Mouse (Mus musculus) liver, postnatal 0 days (tissue): ENCODE data around the gene Hbq1b. TPM values are rescaled to one million over a fixed set of nuclear protein-coding genes. Genes with fewer than 3 reads are reported as not detected.
A peak's percentile ranks its signal among the peaks of the same experiment; 100 is the strongest.
"Not testable (repeated sequence)": the region's sequence is repeated elsewhere in the genome, so short reads cannot be mapped to it uniquely, and the experiment has no call there.

Experiments
- ATAC-seq: fragments of 200-750 bp; cut with Nextera tagmentation; 2 replicates; pipeline ENCODE4 v1.8.0; 2017; ENCODE audit warnings: mild to moderate bottlenecking, moderate library complexity
- DNase-seq: peaks from one replicate; pipeline ENCODE4 v3.0.0-alpha.2; 2016
- H3K27ac ChIP-seq: fragments of 300-500 bp; sonication (generic); 2 replicates; pipeline ENCODE4 v1.5.1; 2014; ENCODE audit warnings: antibody characterized with exemption, moderate library complexity, mild to moderate bottlenecking, low read depth
- H3K27me3 ChIP-seq: fragments of 300-500 bp; sonication (generic); 2 replicates; pipeline ENCODE4 v1.6.1; 2014; ENCODE audit warnings: low read length, control low read depth, mixed read lengths; ENCODE audit not compliant: insufficient read depth
- H3K36me3 ChIP-seq: fragments of 300-500 bp; sonication (generic); replicated peaks from 2 replicates; pipeline ENCODE4 v1.6.1; 2014; ENCODE audit warnings: mild to moderate bottlenecking, control low read depth, low read length, moderate library complexity, mixed read lengths; ENCODE audit not compliant: insufficient read depth
- H3K4me1 ChIP-seq: fragments of 300-500 bp; sonication (generic); 2 replicates; pipeline ENCODE4 v1.6.1; 2014; ENCODE audit warnings: antibody characterized with exemption, mild to moderate bottlenecking, control low read depth; ENCODE audit not compliant: insufficient read depth
- H3K4me2 ChIP-seq: fragments of 300-500 bp; sonication (generic); 2 replicates; pipeline ENCODE4 v1.6.1; 2014; ENCODE audit warnings: low read depth, mild to moderate bottlenecking, low read length, moderate library complexity, mixed read lengths
- H3K4me3 ChIP-seq: fragments of 300-500 bp; sonication (generic); 2 replicates; pipeline ENCODE4 v1.5.1; 2014; ENCODE audit warnings: low read depth, low read length
- H3K9ac ChIP-seq: fragments of 300-500 bp; sonication (generic); replicated peaks from 2 replicates; pipeline ENCODE4 v1.6.1; 2014; ENCODE audit warnings: mild to moderate bottlenecking, moderate library complexity
- H3K9me3 ChIP-seq: fragments of 300-500 bp; sonication (generic); 2 replicates; pipeline ENCODE4 v1.6.1; 2016; ENCODE audit warnings: mild to moderate bottlenecking, control low read depth, low read length, mixed read lengths
- CTCF ChIP-seq: sonication (generic); IDR thresholded peaks from 2 replicates; pipeline ENCODE4 v1.5.1; 2016; ENCODE audit warnings: antibody characterized with exemption, low read depth
- EP300 ChIP-seq: IDR thresholded peaks from 2 replicates; pipeline ENCODE4 v1.6.1; 2016; ENCODE audit warnings: antibody characterized with exemption, low read depth, mild to moderate bottlenecking
- WGBS: fragments of 180-500 bp; shearing (Covaris S2); extraction: QIAGEN DNeasy Blood & Tissue Kit; methylation state at CpG from one replicate; pipeline ENCODE4 v1.1.7; 2014; ENCODE audit not compliant: insufficient replicate concordance; 5-methylcytosine and 5-hydroxymethylcytosine counted together
- polyA plus RNA-seq: library from polyadenylated mRNA; unstranded; fragments of >200 nt; fragmentation: Nextera tagmentation; extraction: Ambion mirVana; gene quantifications from 2 replicates; pipeline ENCODE4 v1.2.1, GENCODE M21; 2015

Gene Hbq1b
- polyA plus RNA-seq, result 70.9 and 75.1 TPM in 2 replicates

- not testable (repeated sequence) for H3K4me1 ChIP-seq, H3K36me3 ChIP-seq, H3K9me3 ChIP-seq, H3K27me3 ChIP-seq
- Histone ChIP-seq H3K27ac (peak within 1 kb of the TSS; percentile 76), H3K4me2 (peak within 1 kb of the TSS; percentile 72), H3K4me3 (peak within 1 kb of the TSS; percentile 39), H3K9ac (peak within 1 kb of the TSS; percentile 62)
- DNase-seq (peak; percentile 80), ATAC-seq (peak; percentile 24)
- 19% methylated on average over 30 of the region's 33 CpGs for WGBS
- TF ChIP-seq CTCF (peak; percentile 88), EP300 (peak; percentile 69)
Measured at GRCm38 (mm10) chr11:32286695-32287492, at the start of gene Hbq1b. TSS of gene Hbq1b (plus strand) at chr11:32286965.

GRCm38 (mm10) chr11:32237411-32237795 lies 49.4 kb upstream of the Hbq1b start:
- ATAC-seq, result no peak
- H3K27me3 ChIP-seq, result no peaks in the 10 kb centered on the region
- TF ChIP-seq EP300, result no peak
- TF ChIP-seq CTCF, result no peak
- H3K4me1 ChIP-seq, result peaks cover 8% of the 10 kb centered on the region
- H3K9ac ChIP-seq, result no peak overlapping the region
- DNase-seq, result no peak
- no peak overlapping the region for H3K4me2 ChIP-seq
- H3K4me3 ChIP-seq, result no peak overlapping the region
- WGBS, result 84% methylated on average over 3 of the region's 3 CpGs
- peaks cover 81% of the 10 kb centered on the region for H3K36me3 ChIP-seq
- peak overlapping the region; percentile 13; the same call in 1 of the 2 replicates for H3K27ac ChIP-seq
- no peaks in the 10 kb centered on the region for H3K9me3 ChIP-seq

GRCm38 (mm10) chr11:32238093-32238860 lies 48.5 kb upstream of the Hbq1b start:
- no peaks in the 10 kb centered on the region for H3K9me3 ChIP-seq
- TF ChIP-seq EP300 (no peak), CTCF (peak; percentile 99)
- no peaks in the 10 kb centered on the region for H3K27me3 ChIP-seq
- H3K36me3 ChIP-seq, result peaks cover 80% of the 10 kb centered on the region
- peak overlapping the region; percentile 24 for H3K4me2 ChIP-seq
- H3K9ac ChIP-seq, result no peak overlapping the region; the same call in 1 of the 2 replicates
- ATAC-seq (peak; percentile 78), DNase-seq (peak; percentile 83)
- peaks cover 16% of the 10 kb centered on the region for H3K4me1 ChIP-seq
- H3K27ac ChIP-seq, result peak overlapping the region; percentile 51
- 64% methylated on average over 5 of the region's 5 CpGs for WGBS
- no peak overlapping the region for H3K4me3 ChIP-seq

- H3K9me3 ChIP-seq, result no peaks in the 10 kb centered on the region
- peaks cover 40% of the 10 kb centered on the region for H3K4me1 ChIP-seq
- H3K27ac ChIP-seq, result peak overlapping the region; percentile 94; the same call in 1 of the 2 replicates
- peak overlapping the region; percentile 18 for H3K9ac ChIP-seq
- H3K4me2 ChIP-seq, result no peak overlapping the region
- no peaks in the 10 kb centered on the region for H3K27me3 ChIP-seq
- H3K36me3 ChIP-seq, result peaks cover 76% of the 10 kb centered on the region
- TF ChIP-seq CTCF (no peak), EP300 (no peak)
- ATAC-seq (no peak), DNase-seq (no peak)
- H3K4me3 ChIP-seq, result no peak overlapping the region
Measured at GRCm38 (mm10) chr11:32241391-32241790, 45.4 kb upstream of the Hbq1b start.

GRCm38 (mm10) chr11:32242209-32242608 lies 44.6 kb upstream of the Hbq1b start:
- peak; percentile 37; the same call in 1 of the 2 replicates for TF ChIP-seq EP300
- TF ChIP-seq CTCF, result no peak
- Histone ChIP-seq H3K27me3 (no peaks in the 10 kb centered on the region), H3K9ac (peak overlapping the region; percentile 26; the same call in 1 of the 2 replicates), H3K9me3 (no peaks in the 10 kb centered on the region), H3K4me1 (peaks cover 40% of the 10 kb centered on the region), H3K27ac (peak overlapping the region; percentile 94), H3K4me3 (no peak overlapping the region), H3K4me2 (no peak overlapping the region), H3K36me3 (peaks cover 76% of the 10 kb centered on the region)
- 80% methylated on average over 3 of the region's 3 CpGs for WGBS
- DNase-seq, result no peak
- ATAC-seq, result no peak
